Mouse (Mus musculus): ENCODE measurements at regions not wholly inside any gene's neighbourhood (a gene's known extent, or its start where the extent isn't known, plus 50 kb on each side); places are given as distances from the start of the nearest gene placed in this dataset.
A peak's percentile ranks its signal among the peaks of the same experiment; 100 is the strongest.
"Not testable (repeated sequence)": the region's sequence is repeated elsewhere in the genome, so short reads cannot be mapped to it uniquely, and the experiment has no call there.

GRCm38 (mm10) chr5:50343681-50344080, 284.9 kb upstream of the Adgra3 start:
- no peak for DNase-seq (ENCODE audit: low read depth, low spot score)

- no peak for DNase-seq (ENCODE audit: low read depth, low spot score)
Measured at GRCm38 (mm10) chr5:50309491-50309890, 250.7 kb upstream of the Adgra3 start.

GRCm38 (mm10) chr5:50303859-50304480, 245.2 kb upstream of the Adgra3 start:
- DNase-seq (ENCODE audit: low read depth, low spot score), result no peak

- DNase-seq (ENCODE audit: low read depth, low spot score), result no peak
Measured at GRCm38 (mm10) chr5:50293794-50294193, 235.0 kb upstream of the Adgra3 start.

GRCm38 (mm10) chr5:50290879-50291410, 232.1 kb upstream of the Adgra3 start:
- DNase-seq (ENCODE audit: low read depth, low spot score), result no peak

GRCm38 (mm10) chr5:50260417-50260816, 201.6 kb upstream of the Adgra3 start:
- DNase-seq (ENCODE audit: low read depth, low spot score), result no peak

- DNase-seq (ENCODE audit: low read depth, low spot score), result no peak
Measured at GRCm38 (mm10) chr5:50258017-50258416, 199.2 kb upstream of the Adgra3 start.

- DNase-seq (ENCODE audit: low read depth, low spot score), result no peak
Measured at GRCm38 (mm10) chr5:50234111-50234510, 175.3 kb upstream of the Adgra3 start.

GRCm38 (mm10) chr5:50216956-50217355, 158.2 kb upstream of the Adgra3 start:
- no peak for DNase-seq (ENCODE audit: low read depth, low spot score)

GRCm38 (mm10) chr5:50215960-50216359, 157.2 kb upstream of the Adgra3 start:
- peak; percentile 35 for DNase-seq (ENCODE audit: low read depth, low spot score)

GRCm38 (mm10) chr5:50202307-50203010, 143.7 kb upstream of the Adgra3 start:
- DNase-seq (ENCODE audit: low read depth, low spot score), result no peak

- DNase-seq (ENCODE audit: low read depth, low spot score), result peak; percentile 24
Measured at GRCm38 (mm10) chr5:50196423-50196822, 137.6 kb upstream of the Adgra3 start.

- DNase-seq (ENCODE audit: low read depth, low spot score), result no peak
Measured at GRCm38 (mm10) chr5:50195993-50196392, 137.2 kb upstream of the Adgra3 start.

GRCm38 (mm10) chr5:50189394-50189793, 130.6 kb upstream of the Adgra3 start:
- DNase-seq (ENCODE audit: low read depth, low spot score), result no peak

GRCm38 (mm10) chr5:50182721-50183120, 123.9 kb upstream of the Adgra3 start:
- DNase-seq (ENCODE audit: low read depth, low spot score), result peak; percentile 76

GRCm38 (mm10) chr5:50156557-50156956, 97.8 kb upstream of the Adgra3 start:
- DNase-seq (ENCODE audit: low read depth, low spot score), result no peak

- not testable (repeated sequence) for DNase-seq (ENCODE audit: low read depth, low spot score)
Measured at GRCm38 (mm10) chr5:50155170-50155860, 96.5 kb upstream of the Adgra3 start.

- peak; percentile 5 for DNase-seq (ENCODE audit: low read depth, low spot score)
Measured at GRCm38 (mm10) chr5:50146926-50147325, 88.1 kb upstream of the Adgra3 start.

- no peak for DNase-seq (ENCODE audit: low read depth, low spot score)
Measured at GRCm38 (mm10) chr5:50145458-50146083, 86.8 kb upstream of the Adgra3 start.

GRCm38 (mm10) chr5:50130202-50130601, 71.4 kb upstream of the Adgra3 start:
- DNase-seq (ENCODE audit: low read depth, low spot score), result no peak

- DNase-seq (ENCODE audit: low read depth, low spot score), result no peak
Measured at GRCm38 (mm10) chr5:50128972-50129371, 70.2 kb upstream of the Adgra3 start.

- no peak for DNase-seq (ENCODE audit: low read depth, low spot score)
Measured at GRCm38 (mm10) chr5:50126594-50126993, 67.8 kb upstream of the Adgra3 start.
